Mouse (Mus musculus): ENCODE measurements around the gene Olfr373. TPM values are rescaled to one million over a fixed set of nuclear protein-coding genes. Genes with fewer than 3 reads are reported as not detected.
"Not testable (repeated sequence)": the region's sequence is repeated elsewhere in the genome, so short reads cannot be mapped to it uniquely, and the experiment has no call there.

Olfr373 gene
- polyA plus RNA-seq, 1 experiment, result not detected

DNA sequence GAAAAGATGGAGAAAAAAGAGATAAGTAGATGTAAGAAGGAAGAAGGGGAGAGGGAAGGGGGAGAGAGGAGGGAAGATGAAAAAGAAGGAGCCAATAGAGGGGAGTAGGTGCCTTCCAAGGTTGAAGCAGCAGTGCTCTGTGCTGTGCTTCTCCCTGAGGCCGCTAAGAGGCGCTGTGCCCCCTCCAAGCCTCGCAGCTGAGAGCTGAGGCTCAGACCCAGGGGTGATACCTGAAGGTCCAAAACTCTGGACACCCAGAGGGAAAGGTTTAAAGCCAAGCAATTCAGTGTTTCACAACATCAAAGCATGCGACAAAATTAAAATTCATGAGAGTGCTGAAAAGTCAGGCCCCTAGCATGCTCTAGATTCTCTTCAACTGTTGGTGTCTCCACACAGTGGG, 22.2 kb downstream of the Olfr373 start:
- 28% methylated on average over 4 of the region's 4 CpGs for WGBS
- TF ChIP-seq CTCF (IDR thresholded peaks at IDR 0.05; ENCODE audit: extremely low read depth, insufficient read length, insufficient replicate concordance, low read depth, low read length), result peak; percentile 41; the same call in 1 of the 2 replicates
- TF ChIP-seq POLR2A (IDR thresholded peaks at IDR 0.05; ENCODE audit: low read depth, low read length), result no peak
- H3K36me3 ChIP-seq (ENCODE audit: control insufficient read depth, insufficient read depth, low read length), result no peaks in the 10 kb centered on the region

GRCm38 (mm10) chr8:72106740-72107139, 23.8 kb downstream of the Olfr373 start, which contains the start of gene Olfr374:
Olfr374 (plus strand) TSS chr8:72107040.
- no peaks in the 10 kb centered on the region for H3K27me3 ChIP-seq (ENCODE audit: control insufficient read depth, insufficient read depth, low read length)
- H3K36me3 ChIP-seq (ENCODE audit: control insufficient read depth, insufficient read depth, low read length), result no peaks in the 10 kb centered on the region
- TF ChIP-seq CTCF (IDR thresholded peaks at IDR 0.05; ENCODE audit: extremely low read depth, insufficient read length, insufficient replicate concordance, low read depth, low read length) (no peak), POLR2A (IDR thresholded peaks at IDR 0.05; ENCODE audit: low read depth, low read length) (no peak)
- H3K4me1 ChIP-seq (ENCODE audit: control insufficient read depth, insufficient read depth, insufficient read length, low read length), result no peaks in the 10 kb centered on the region
- no peak within 1 kb of the TSS for H3K4me3 ChIP-seq (ENCODE audit: low read depth, low read length)
- 70% methylated on average over 3 of the region's 3 CpGs for WGBS
- no peak within 1 kb of the TSS for H3K27ac ChIP-seq (ENCODE audit: insufficient read depth, low read depth, low read length)

More for the DNA sequence above, 22.2 kb downstream of the Olfr373 start:
- Histone ChIP-seq H3K27ac (ENCODE audit: insufficient read depth, low read depth, low read length) (no peak overlapping the region), H3K27me3 (ENCODE audit: control insufficient read depth, insufficient read depth, low read length) (no peaks in the 10 kb centered on the region), H3K4me3 (ENCODE audit: low read depth, low read length) (no peak overlapping the region), H3K4me1 (ENCODE audit: control insufficient read depth, insufficient read depth, insufficient read length, low read length) (no peaks in the 10 kb centered on the region)

DNA sequence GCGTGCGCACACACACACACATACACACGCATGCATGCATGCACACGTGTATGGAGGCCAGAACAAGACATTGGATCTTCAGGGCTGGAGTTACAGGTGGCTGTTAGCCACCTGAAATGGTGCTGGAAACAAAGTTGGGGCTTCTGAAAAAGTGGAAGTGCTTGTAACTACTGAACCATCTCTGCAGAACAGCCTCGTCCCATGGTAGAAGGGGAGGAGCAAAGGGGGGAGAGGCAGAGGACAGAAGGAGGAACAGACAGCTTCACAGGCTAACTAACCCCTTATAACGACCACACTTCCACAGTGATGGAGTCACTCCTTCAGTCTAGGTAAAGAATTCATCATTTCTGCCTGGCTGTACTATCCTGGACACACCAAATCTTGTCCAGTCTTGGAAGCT, 27.9 kb downstream of the Olfr373 start:
- H3K4me3 ChIP-seq (ENCODE audit: low read depth, low read length), result no peak overlapping the region
- H3K27me3 ChIP-seq (ENCODE audit: control insufficient read depth, insufficient read depth, low read length), result no peaks in the 10 kb centered on the region
- H3K27ac ChIP-seq (ENCODE audit: insufficient read depth, low read depth, low read length), result no peak overlapping the region
- H3K36me3 ChIP-seq (ENCODE audit: control insufficient read depth, insufficient read depth, low read length), result no peaks in the 10 kb centered on the region
- TF ChIP-seq POLR2A (IDR thresholded peaks at IDR 0.05; ENCODE audit: low read depth, low read length) (no peak), CTCF (IDR thresholded peaks at IDR 0.05; ENCODE audit: extremely low read depth, insufficient read length, insufficient replicate concordance, low read depth, low read length) (no peak)
- H3K4me1 ChIP-seq (ENCODE audit: control insufficient read depth, insufficient read depth, insufficient read length, low read length), result no peaks in the 10 kb centered on the region
- WGBS, result 69% methylated on average over 6 of the region's 6 CpGs

DNA sequence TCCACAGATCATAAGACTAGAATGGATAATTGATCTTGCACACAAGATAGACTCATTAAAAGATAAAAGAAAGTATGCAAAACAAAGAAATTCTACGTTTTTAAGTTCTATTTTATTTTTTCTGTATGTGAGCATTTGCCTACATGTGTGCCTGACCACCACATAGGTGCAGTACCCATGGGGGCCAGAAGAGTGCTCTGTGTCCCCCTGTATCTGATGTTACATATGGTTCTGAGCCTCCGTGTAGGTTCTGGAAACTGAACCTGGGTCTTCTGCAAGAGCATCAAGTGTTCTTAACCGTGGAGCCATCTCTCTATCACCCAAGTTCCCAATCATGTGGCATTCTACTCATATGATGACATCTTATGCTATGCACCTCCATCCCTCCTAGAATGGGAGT, 29.5 kb downstream of the Olfr373 start:
- WGBS, result 62% methylated on average over 3 of the region's 3 CpGs
- no peak overlapping the region for H3K27ac ChIP-seq (ENCODE audit: insufficient read depth, low read depth, low read length)
- no peaks in the 10 kb centered on the region for H3K36me3 ChIP-seq (ENCODE audit: control insufficient read depth, insufficient read depth, low read length)
- H3K4me1 ChIP-seq (ENCODE audit: control insufficient read depth, insufficient read depth, insufficient read length, low read length), result no peaks in the 10 kb centered on the region
- H3K27me3 ChIP-seq (ENCODE audit: control insufficient read depth, insufficient read depth, low read length), result no peaks in the 10 kb centered on the region
- H3K4me3 ChIP-seq (ENCODE audit: low read depth, low read length), result no peak overlapping the region
- TF ChIP-seq POLR2A (IDR thresholded peaks at IDR 0.05; ENCODE audit: low read depth, low read length) (no peak), CTCF (IDR thresholded peaks at IDR 0.05; ENCODE audit: extremely low read depth, insufficient read length, insufficient replicate concordance, low read depth, low read length) (peak; percentile 8; the same call in 1 of the 2 replicates)

DNA sequence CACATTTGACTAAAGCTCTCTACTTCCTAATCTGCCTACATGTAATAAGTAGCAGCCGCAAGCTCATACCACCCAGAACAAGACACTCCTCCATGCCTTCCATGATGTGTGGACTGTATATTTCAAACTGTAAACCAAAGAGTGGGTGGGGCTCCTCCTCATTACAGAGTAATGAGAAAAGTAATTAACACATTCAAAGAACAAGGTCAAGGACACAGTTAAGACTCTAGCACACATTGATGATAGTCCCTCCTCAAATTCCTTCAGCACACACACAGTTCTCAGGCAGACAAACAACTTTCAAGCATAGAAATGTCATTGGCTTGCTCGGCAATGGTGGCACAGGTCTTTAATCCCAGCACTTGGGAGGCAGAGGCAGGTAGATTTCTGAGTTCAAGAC, 32.2 kb downstream of the Olfr373 start:
- H3K27me3 ChIP-seq (ENCODE audit: control insufficient read depth, insufficient read depth, low read length), result no peaks in the 10 kb centered on the region
- 87% methylated on average over 2 of the region's 2 CpGs for WGBS
- H3K36me3 ChIP-seq (ENCODE audit: control insufficient read depth, insufficient read depth, low read length), result no peaks in the 10 kb centered on the region
- H3K4me1 ChIP-seq (ENCODE audit: control insufficient read depth, insufficient read depth, insufficient read length, low read length), result no peaks in the 10 kb centered on the region
- TF ChIP-seq CTCF (IDR thresholded peaks at IDR 0.05; ENCODE audit: extremely low read depth, insufficient read length, insufficient replicate concordance, low read depth, low read length), result no peak
- TF ChIP-seq POLR2A (IDR thresholded peaks at IDR 0.05; ENCODE audit: low read depth, low read length), result no peak
- H3K4me3 ChIP-seq (ENCODE audit: low read depth, low read length), result no peak overlapping the region
- no peak overlapping the region for H3K27ac ChIP-seq (ENCODE audit: insufficient read depth, low read depth, low read length)

- H3K27me3 ChIP-seq (ENCODE audit: control insufficient read depth, insufficient read depth, low read length), result no peaks in the 10 kb centered on the region
- H3K27ac ChIP-seq (ENCODE audit: insufficient read depth, low read depth, low read length), result no peak overlapping the region
- TF ChIP-seq CTCF (IDR thresholded peaks at IDR 0.05; ENCODE audit: extremely low read depth, insufficient read length, insufficient replicate concordance, low read depth, low read length) (no peak), POLR2A (IDR thresholded peaks at IDR 0.05; ENCODE audit: low read depth, low read length) (no peak)
- H3K36me3 ChIP-seq (ENCODE audit: control insufficient read depth, insufficient read depth, low read length), result no peaks in the 10 kb centered on the region
- no peaks in the 10 kb centered on the region for H3K4me1 ChIP-seq (ENCODE audit: control insufficient read depth, insufficient read depth, insufficient read length, low read length)
- H3K4me3 ChIP-seq (ENCODE audit: low read depth, low read length), result no peak overlapping the region
- WGBS, result 58% methylated on average over 4 of the region's 4 CpGs
Observed at GRCm38 (mm10) chr8:72118616-72119015, 35.6 kb downstream of the Olfr373 start.

- not testable (repeated sequence) for H3K27me3 ChIP-seq (ENCODE audit: control insufficient read depth, insufficient read depth, low read length); H3K4me3 ChIP-seq (ENCODE audit: low read depth, low read length); H3K27ac ChIP-seq (ENCODE audit: insufficient read depth, low read depth, low read length); H3K36me3 ChIP-seq (ENCODE audit: control insufficient read depth, insufficient read depth, low read length); H3K4me1 ChIP-seq (ENCODE audit: control insufficient read depth, insufficient read depth, insufficient read length, low read length)
- WGBS, result 41% methylated on average over 3 of the region's 3 CpGs
Observed at GRCm38 (mm10) chr8:72121486-72121885, 38.5 kb downstream of the Olfr373 start.

GRCm38 (mm10) chr8:72121997-72122396, 39.0 kb downstream of the Olfr373 start:
- Histone ChIP-seq H3K36me3 (ENCODE audit: control insufficient read depth, insufficient read depth, low read length) (no peaks in the 10 kb centered on the region), H3K27ac (ENCODE audit: insufficient read depth, low read depth, low read length) (no peak overlapping the region)
- WGBS, result 63% methylated on average over 1 of the region's 1 CpGs

More at GRCm38 (mm10) chr8:72121997-72122396, 39.0 kb downstream of the Olfr373 start:
- TF ChIP-seq POLR2A (IDR thresholded peaks at IDR 0.05; ENCODE audit: low read depth, low read length) (no peak), CTCF (IDR thresholded peaks at IDR 0.05; ENCODE audit: extremely low read depth, insufficient read length, insufficient replicate concordance, low read depth, low read length) (no peak)
- no peaks in the 10 kb centered on the region for H3K27me3 ChIP-seq (ENCODE audit: control insufficient read depth, insufficient read depth, low read length)
- H3K4me3 ChIP-seq (ENCODE audit: low read depth, low read length), result no peak overlapping the region
- H3K4me1 ChIP-seq (ENCODE audit: control insufficient read depth, insufficient read depth, insufficient read length, low read length), result no peaks in the 10 kb centered on the region
